Mouse (Mus musculus): ENCODE results near the gene Sptssb.

DNA sequence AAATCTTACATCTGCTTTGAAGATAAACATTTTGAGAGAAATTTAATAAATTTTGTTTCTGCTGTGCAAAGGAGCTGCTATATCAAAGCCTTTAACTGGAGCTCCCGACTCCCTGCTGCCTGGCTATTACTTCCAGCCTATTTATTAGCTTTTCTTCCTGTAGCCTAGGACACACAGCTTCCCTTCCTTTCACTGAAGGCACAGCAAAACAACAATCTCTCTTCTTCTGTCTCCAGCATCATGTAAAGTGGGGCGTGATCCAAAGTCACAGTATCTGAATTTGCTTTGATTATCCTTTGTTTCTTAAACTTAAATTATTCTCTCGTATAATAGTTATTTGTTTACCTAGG, 39.9 kb downstream of the Sptssb start:
- TF ChIP-seq EP300 (IDR thresholded peaks at IDR 0.05) (no peak), CTCF (IDR thresholded peaks at IDR 0.05) (no peak)
